Comparison of ENCODE assay signal across 26 mouse cellular contexts in the genomic region with DNA sequence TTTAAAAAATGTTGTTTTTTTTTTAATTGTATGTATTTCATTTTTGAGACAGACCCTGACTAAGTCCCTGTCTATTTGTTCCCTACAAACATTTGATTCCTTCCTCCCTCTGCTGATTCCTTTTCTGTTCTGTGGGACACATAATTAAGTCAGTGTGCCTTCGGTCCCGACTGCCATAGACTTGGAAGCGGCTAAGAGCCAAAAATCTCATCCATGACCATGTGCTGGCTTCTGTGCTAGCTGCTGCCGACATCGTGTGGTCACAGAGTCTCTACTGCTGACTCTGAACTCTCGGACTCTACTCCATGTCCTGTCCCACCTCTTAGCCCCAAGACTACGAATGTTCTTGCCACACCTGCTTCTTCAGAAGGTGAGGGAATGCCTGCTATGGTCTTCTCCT.
"Had no signal": no experiment of that assay in that cellular context is flagged by ENCODE, and none has a peak within 500 bp of the region (broad histone marks: within the 10 kb centered on the region; RNA-seq: fewer than 3 reads in every experiment).

No protein-coding gene starts in this region.

- ATAC-seq: inflammation-experienced regulatory T-cells, adult 6 months; intestine, embryonic 15.5 days; intestine, postnatal 0 days had no signal

- DNase-seq: gastrocnemius, adult 2 months; gastrocnemius, postnatal 10 days; gastrocnemius, postnatal 25 days; heart, adult 18-20 months; heart, postnatal 10 days; heart, postnatal 4 days; kidney, adult 18-20 months; kidney, adult 8-10 months; kidney, postnatal 10 days; kidney, postnatal 25 days; kidney, postnatal 4 days; liver; liver, embryonic 13.5 days had no signal

- H3K27ac ChIP-seq: gastrocnemius, adult 2 months; heart, embryonic 10.5 days; hindbrain, embryonic 10.5 days; hindbrain, embryonic 12.5 days; hindbrain, embryonic 15.5 days; intestine, embryonic 15.5 days; layer of hippocampus, adult 2 months; left cerebral cortex, adult 2 months; limb, embryonic 10.5 days; limb, embryonic 12.5 days; liver, embryonic 13.5 days had no signal

- H3K4me1 ChIP-seq: liver, embryonic 13.5 days had no signal

- H3K4me2 ChIP-seq: heart, embryonic 12.5 days; hindbrain, embryonic 12.5 days; hindbrain, embryonic 15.5 days; intestine, embryonic 15.5 days; limb, embryonic 12.5 days; liver, embryonic 11.5 days; liver, embryonic 13.5 days had no signal

- H3K9me3 ChIP-seq: heart, embryonic 10.5 days; heart, embryonic 12.5 days; hindbrain, embryonic 10.5 days; hindbrain, embryonic 12.5 days; hindbrain, embryonic 15.5 days; intestine, embryonic 15.5 days; limb, embryonic 10.5 days; limb, embryonic 12.5 days; liver, embryonic 13.5 days had no signal

- H3K4me3 ChIP-seq: gastrocnemius, adult 2 months; heart, embryonic 10.5 days; heart, embryonic 12.5 days; hindbrain, embryonic 10.5 days; hindbrain, embryonic 12.5 days; hindbrain, embryonic 15.5 days; intestine, embryonic 15.5 days; layer of hippocampus, adult 2 months; left cerebral cortex, adult 2 months; limb, embryonic 10.5 days; limb, embryonic 12.5 days; liver, embryonic 13.5 days had no signal

- H3K36me3 ChIP-seq: heart, embryonic 10.5 days; heart, embryonic 12.5 days; intestine, embryonic 15.5 days; limb, embryonic 10.5 days; limb, embryonic 12.5 days; liver, embryonic 13.5 days had no signal

- H3K9ac ChIP-seq: heart, embryonic 12.5 days; hindbrain, embryonic 12.5 days; hindbrain, embryonic 15.5 days; intestine, embryonic 15.5 days; limb, embryonic 12.5 days; liver, embryonic 13.5 days had no signal

- H3K27me3 ChIP-seq: hindbrain, embryonic 12.5 days; hindbrain, embryonic 15.5 days; intestine, embryonic 15.5 days; liver, embryonic 13.5 days had no signal
